Mouse (Mus musculus): ENCODE measurements around the gene Nceh1. TPM values are rescaled to one million over a fixed set of nuclear protein-coding genes. Genes with fewer than 3 reads are reported as not detected.

Gene Nceh1
- total and polyA plus RNA-seq, 2 experiments from 2014 or later = 22.7 to 27.9 TPM

- peak overlapping the region; percentile 42; the same call in 1 of the 2 replicates for H3K9ac ChIP-seq
- ATAC-seq (peak; percentile 0; the same call in 1 of the 2 replicates), DNase-seq (no peak)
- H3K27me3 ChIP-seq (ENCODE audit: insufficient read depth, low read length) = no peaks in the 10 kb centered on the region
- peak overlapping the region; percentile 76 for H3K4me3 ChIP-seq (ENCODE audit: low read depth, low read length)
- no peak for TF ChIP-seq CTCF (IDR thresholded peaks at IDR 0.05; ENCODE audit: low read depth)
- peak overlapping the region; percentile 31 for H3K4me2 ChIP-seq (ENCODE audit: low read depth)
- H3K36me3 ChIP-seq (ENCODE audit: insufficient read depth) = no peaks in the 10 kb centered on the region
- WGBS = 57% methylated on average over 2 of the region's 2 CpGs
- no peaks in the 10 kb centered on the region for H3K9me3 ChIP-seq (ENCODE audit: low read length)
- H3K4me1 ChIP-seq (ENCODE audit: insufficient read depth) = no peaks in the 10 kb centered on the region
- no peak overlapping the region for H3K27ac ChIP-seq (ENCODE audit: low read depth, low read length)
Observed at GRCm38 (mm10) chr3:27154280-27154679, 28.5 kb upstream of the Nceh1 start.

DNA sequence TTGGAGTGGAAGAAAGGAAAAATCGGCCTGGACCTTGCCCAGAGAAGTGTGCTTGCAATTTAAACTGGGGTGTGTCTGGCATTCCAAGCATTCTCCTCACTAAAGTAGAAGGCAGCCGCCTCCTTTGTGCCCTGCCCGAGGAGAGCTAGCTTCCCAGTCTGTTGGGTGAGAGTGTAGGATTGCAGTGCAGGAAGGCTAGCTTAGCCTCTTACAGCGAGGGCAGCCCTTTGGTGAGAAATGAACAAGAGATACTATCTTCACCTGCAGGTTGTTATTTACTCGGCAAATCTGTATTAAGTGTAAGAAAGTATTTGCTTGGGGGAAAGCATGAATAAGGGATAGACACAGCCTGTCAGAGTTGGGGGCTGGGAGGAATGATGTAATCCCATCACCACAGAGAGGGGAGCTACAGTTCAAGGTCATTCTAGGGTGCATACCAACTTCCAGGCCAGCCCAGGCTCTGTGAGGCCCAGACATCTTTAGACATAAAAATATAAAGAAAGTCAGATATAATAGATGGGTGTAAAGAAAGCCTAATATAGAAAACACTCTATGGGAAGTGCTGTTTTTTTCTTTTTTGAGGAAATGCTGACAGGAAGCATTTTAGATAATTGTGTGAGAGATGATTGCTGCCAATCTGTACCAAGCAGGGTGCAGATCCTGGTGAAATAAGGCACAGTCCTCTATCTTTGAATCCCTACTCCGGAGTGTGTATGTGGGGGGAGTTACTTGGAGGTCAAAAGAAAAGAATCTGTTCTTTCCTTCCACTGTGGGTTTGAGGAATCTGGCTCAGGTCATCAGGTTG is 27.5 kb upstream of the Nceh1 start:
- H3K4me2 ChIP-seq (ENCODE audit: low read depth) = no peak overlapping the region
- no peaks in the 10 kb centered on the region for H3K4me1 ChIP-seq (ENCODE audit: insufficient read depth)
- 17% methylated on average over 6 of the region's 6 CpGs for WGBS
- no peak overlapping the region for H3K4me3 ChIP-seq (ENCODE audit: low read depth, low read length)
- no peaks in the 10 kb centered on the region for H3K27me3 ChIP-seq (ENCODE audit: insufficient read depth, low read length)
- ATAC-seq (no peak), DNase-seq (no peak)
- no peaks in the 10 kb centered on the region for H3K36me3 ChIP-seq (ENCODE audit: insufficient read depth)
- H3K27ac ChIP-seq (ENCODE audit: low read depth, low read length) = no peak overlapping the region
- H3K9ac ChIP-seq = no peak overlapping the region
- H3K9me3 ChIP-seq (ENCODE audit: low read length) = no peaks in the 10 kb centered on the region
- TF ChIP-seq CTCF (IDR thresholded peaks at IDR 0.05; ENCODE audit: low read depth) = no peak

GRCm38 (mm10) chr3:27155856-27156593 is 26.7 kb upstream of the Nceh1 start:
- no peak overlapping the region for H3K9ac ChIP-seq
- TF ChIP-seq CTCF (IDR thresholded peaks at IDR 0.05; ENCODE audit: low read depth) = no peak
- no peaks in the 10 kb centered on the region for H3K36me3 ChIP-seq (ENCODE audit: insufficient read depth)
- H3K4me1 ChIP-seq (ENCODE audit: insufficient read depth) = no peaks in the 10 kb centered on the region
- WGBS = 75% methylated on average over 9 of the region's 9 CpGs
- no peak overlapping the region for H3K4me2 ChIP-seq (ENCODE audit: low read depth)
- no peak for ATAC-seq
- DNase-seq = no peak
- no peaks in the 10 kb centered on the region for H3K9me3 ChIP-seq (ENCODE audit: low read length)
- no peak overlapping the region for H3K4me3 ChIP-seq (ENCODE audit: low read depth, low read length)
- no peak overlapping the region for H3K27ac ChIP-seq (ENCODE audit: low read depth, low read length)
- H3K27me3 ChIP-seq (ENCODE audit: insufficient read depth, low read length) = no peaks in the 10 kb centered on the region

DNA sequence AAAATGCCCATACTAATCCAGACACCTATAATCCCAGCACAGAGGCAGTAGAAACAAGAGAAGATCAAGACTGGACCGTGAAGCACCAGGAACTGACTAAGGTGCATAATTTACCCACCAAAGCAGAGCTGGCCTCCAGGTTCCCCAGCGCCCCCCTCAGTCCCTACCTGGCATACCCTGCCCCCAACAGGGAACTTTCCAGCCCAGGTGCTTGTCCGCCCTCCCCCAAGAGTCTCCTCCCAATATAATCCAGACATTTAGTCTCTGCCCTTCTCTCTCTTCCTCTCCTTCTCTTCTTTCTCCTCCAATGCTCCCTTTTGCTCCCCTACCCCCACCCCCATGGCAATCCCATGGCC is 26.2 kb upstream of the Nceh1 start:
- WGBS = 56% methylated on average over 3 of the region's 3 CpGs
- no peak for TF ChIP-seq CTCF (IDR thresholded peaks at IDR 0.05; ENCODE audit: low read depth)
- Histone ChIP-seq H3K9ac (no peak overlapping the region), H3K9me3 (ENCODE audit: low read length) (no peaks in the 10 kb centered on the region), H3K27ac (ENCODE audit: low read depth, low read length) (no peak overlapping the region), H3K4me2 (ENCODE audit: low read depth) (no peak overlapping the region), H3K4me1 (ENCODE audit: insufficient read depth) (no peaks in the 10 kb centered on the region), H3K27me3 (ENCODE audit: insufficient read depth, low read length) (no peaks in the 10 kb centered on the region), H3K4me3 (ENCODE audit: low read depth, low read length) (no peak overlapping the region), H3K36me3 (ENCODE audit: insufficient read depth) (no peaks in the 10 kb centered on the region)
- DNase-seq = no peak
- ATAC-seq = no peak

DNA sequence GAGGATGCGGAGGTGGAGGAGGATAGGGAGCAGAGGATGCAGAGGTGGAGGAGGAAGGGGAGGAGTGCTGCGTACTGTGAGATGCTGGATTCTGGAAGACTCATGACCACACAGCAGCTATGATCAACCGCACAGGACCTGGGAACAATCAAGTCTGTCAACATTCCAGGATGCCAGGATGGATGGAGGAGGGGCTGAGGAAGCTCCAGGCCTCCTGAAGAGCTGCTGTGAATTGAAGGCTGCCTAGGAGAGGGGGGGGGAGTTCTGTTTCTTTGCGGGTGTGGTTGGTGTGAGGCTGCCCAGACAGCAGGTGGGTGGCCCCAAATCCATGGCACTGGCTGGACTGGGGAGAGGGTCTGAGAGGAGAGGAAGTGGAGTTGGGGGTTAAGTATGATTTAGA is 23.9 kb upstream of the Nceh1 start:
- no peaks in the 10 kb centered on the region for H3K27me3 ChIP-seq (ENCODE audit: insufficient read depth, low read length)
- DNase-seq = no peak
- no peak for TF ChIP-seq CTCF (IDR thresholded peaks at IDR 0.05; ENCODE audit: low read depth)
- WGBS = 55% methylated on average over 4 of the region's 4 CpGs
- H3K9me3 ChIP-seq (ENCODE audit: low read length) = no peaks in the 10 kb centered on the region
- H3K9ac ChIP-seq = no peak overlapping the region
- no peak overlapping the region for H3K4me3 ChIP-seq (ENCODE audit: low read depth, low read length)
- ATAC-seq = no peak
- H3K27ac ChIP-seq (ENCODE audit: low read depth, low read length) = no peak overlapping the region
- no peaks in the 10 kb centered on the region for H3K4me1 ChIP-seq (ENCODE audit: insufficient read depth)
- no peak overlapping the region for H3K4me2 ChIP-seq (ENCODE audit: low read depth)
- no peaks in the 10 kb centered on the region for H3K36me3 ChIP-seq (ENCODE audit: insufficient read depth)

- DNase-seq = no peak
- Histone ChIP-seq H3K36me3 (ENCODE audit: insufficient read depth) (no peaks in the 10 kb centered on the region), H3K27ac (ENCODE audit: low read depth, low read length) (no peak overlapping the region), H3K27me3 (ENCODE audit: insufficient read depth, low read length) (no peaks in the 10 kb centered on the region), H3K4me3 (ENCODE audit: low read depth, low read length) (no peak overlapping the region), H3K9ac (no peak overlapping the region), H3K4me1 (ENCODE audit: insufficient read depth) (no peaks in the 10 kb centered on the region), H3K9me3 (ENCODE audit: low read length) (no peaks in the 10 kb centered on the region), H3K4me2 (ENCODE audit: low read depth) (no peak overlapping the region)
- WGBS = 85% methylated on average over 6 of the region's 6 CpGs
- no peak for ATAC-seq
- no peak for TF ChIP-seq CTCF (IDR thresholded peaks at IDR 0.05; ENCODE audit: low read depth)
Observed at GRCm38 (mm10) chr3:27161645-27162409, 20.9 kb upstream of the Nceh1 start.
